Mouse (Mus musculus) lung, embryonic 16.5 days (tissue): ENCODE data around the gene Cdh4. TPM values are rescaled to one million over a fixed set of nuclear protein-coding genes. Genes with fewer than 3 reads are reported as not detected.
A peak's percentile ranks its signal among the peaks of the same experiment; 100 is the strongest.

Experiments used
- ATAC-seq: fragments of 200-750 bp; cut with Nextera tagmentation; 2 replicates; pipeline ENCODE4 v1.8.0; 2017; ENCODE audit warnings: low read depth, mild to moderate bottlenecking, moderate library complexity
- H3K27ac ChIP-seq: fragments of 300-500 bp; sonication (generic); 2 replicates; pipeline ENCODE4 v1.5.1; 2014; ENCODE audit warnings: mild to moderate bottlenecking, control low read depth, low read length
- H3K27me3 ChIP-seq: fragments of 300-500 bp; sonication (generic); 2 replicates; pipeline ENCODE4 v1.6.1; 2014; ENCODE audit warnings: low read depth, low read length, mixed read lengths; ENCODE audit not compliant: control insufficient read depth, insufficient read depth
- H3K36me3 ChIP-seq: fragments of 300-500 bp; sonication (generic); 2 replicates; pipeline ENCODE4 v1.6.1; 2014; ENCODE audit warnings: low read length; ENCODE audit not compliant: control insufficient read depth, insufficient read depth
- H3K4me1 ChIP-seq: fragments of 300-500 bp; sonication (generic); replicated peaks from 2 replicates; pipeline ENCODE4 v1.6.1; 2014; ENCODE audit warnings: low read length, mixed read lengths; ENCODE audit not compliant: control insufficient read depth, insufficient read depth
- H3K4me2 ChIP-seq: fragments of 300-500 bp; sonication (generic); 2 replicates; pipeline ENCODE4 v1.6.1; 2014; ENCODE audit warnings: low read depth, low read length, control low read depth
- H3K4me3 ChIP-seq: fragments of 300-500 bp; sonication (generic); 2 replicates; pipeline ENCODE4 v1.5.1; 2014; ENCODE audit warnings: mild to moderate bottlenecking, low read length, control low read depth
- H3K9ac ChIP-seq: fragments of 300-500 bp; sonication (generic); 2 replicates; pipeline ENCODE4 v1.6.1; 2014; ENCODE audit warnings: low read length, control low read depth
- H3K9me3 ChIP-seq: fragments of 300-500 bp; sonication (generic); 2 replicates; pipeline ENCODE4 v1.6.1; 2016; ENCODE audit warnings: low read length; ENCODE audit not compliant: control insufficient read depth
- WGBS: fragments of 180-500 bp; shearing (Covaris S2); extraction: QIAGEN DNeasy Blood & Tissue Kit; methylation state at CpG from one replicate; pipeline ENCODE4 v1.1.7; 2014; 5-methylcytosine and 5-hydroxymethylcytosine counted together
- polyA plus RNA-seq: library from polyadenylated mRNA; unstranded; fragments of >200 nt; fragmentation: Nextera tagmentation; extraction: Ambion mirVana; gene quantifications from 2 replicates; pipeline ENCODE4 v1.2.1, GENCODE M21; 2015

Cdh4 gene
- polyA plus RNA-seq, 1 experiment from 2014 or later: 7.0 TPM

DNA sequence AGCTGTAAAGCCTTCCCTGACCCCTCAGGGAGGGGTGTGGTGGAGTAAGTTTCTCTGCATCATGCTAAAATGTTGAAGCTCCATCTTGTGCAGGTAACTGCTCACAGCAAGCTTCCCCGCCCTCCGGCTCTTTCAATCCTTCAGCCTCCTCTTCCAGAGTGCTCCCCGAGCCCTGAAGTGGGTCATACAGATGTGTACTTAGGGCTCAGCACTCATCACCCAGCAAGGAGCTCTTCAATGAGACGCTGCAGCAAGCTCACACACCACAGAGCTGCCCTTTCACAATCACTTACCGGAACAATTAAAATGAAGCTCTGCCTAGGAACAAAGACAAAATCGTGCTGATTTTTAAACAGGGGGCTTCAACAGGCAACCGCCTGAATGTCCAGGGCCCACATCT, 393.3 kb downstream of the Cdh4 start:
- Histone ChIP-seq H3K27me3 (no peaks in the 10 kb centered on the region), H3K4me1 (no peaks in the 10 kb centered on the region), H3K4me2 (no peak overlapping the region), H3K36me3 (no peaks in the 10 kb centered on the region), H3K4me3 (no peak overlapping the region), H3K9ac (no peak overlapping the region), H3K9me3 (no peaks in the 10 kb centered on the region), H3K27ac (no peak overlapping the region)
- peak; percentile 71; the same call in 1 of the 2 replicates for ATAC-seq
- 60% methylated on average over 7 of the region's 7 CpGs for WGBS

DNA sequence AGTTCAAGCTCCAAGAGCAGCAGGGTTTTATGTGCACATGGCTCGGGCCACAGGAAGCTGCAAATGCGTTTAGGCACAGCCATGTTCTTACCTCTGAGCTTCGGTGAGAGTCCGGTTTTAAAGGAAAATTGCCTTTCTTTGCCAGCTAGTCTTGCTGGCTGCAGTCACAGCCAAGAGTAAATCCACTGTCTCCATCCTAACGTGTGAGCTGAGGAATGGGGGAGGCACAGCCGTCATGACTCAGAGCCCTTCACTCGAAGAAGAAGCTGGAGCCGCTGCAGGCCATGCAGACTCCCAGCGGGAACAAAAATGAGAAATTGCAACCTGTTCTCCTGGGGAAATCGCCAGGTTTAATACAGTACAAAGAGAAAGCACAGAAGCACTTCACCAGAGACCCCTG, 395.0 kb downstream of the Cdh4 start:
- Histone ChIP-seq H3K27me3 (no peaks in the 10 kb centered on the region), H3K4me2 (no peak overlapping the region), H3K9ac (no peak overlapping the region), H3K4me3 (no peak overlapping the region), H3K9me3 (no peaks in the 10 kb centered on the region), H3K4me1 (no peaks in the 10 kb centered on the region), H3K27ac (no peak overlapping the region), H3K36me3 (no peaks in the 10 kb centered on the region)
- WGBS: 42% methylated on average over 10 of the region's 10 CpGs
- 0 out of 2 replicates have a peak, but pooled peaks have one; percentile 38 for ATAC-seq

DNA sequence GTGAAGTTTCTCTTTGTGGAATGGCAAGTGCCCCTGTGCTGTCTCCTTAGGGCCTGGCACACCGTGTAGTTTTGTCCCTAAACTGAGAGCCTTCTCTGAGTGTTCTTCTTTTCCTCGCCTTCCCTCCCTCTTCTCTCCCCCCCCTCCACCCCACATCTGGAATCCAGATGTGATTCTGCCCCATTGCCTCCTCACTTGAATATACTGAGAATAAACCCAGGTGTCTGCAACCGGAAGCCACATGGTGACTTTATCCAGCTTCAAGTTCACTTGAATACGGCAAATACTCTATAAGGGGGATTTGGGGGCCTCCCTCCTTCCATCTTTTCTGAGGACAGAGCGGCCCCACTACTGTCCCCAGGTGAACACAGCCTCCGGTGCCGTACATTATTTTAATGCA, 395.8 kb downstream of the Cdh4 start:
- WGBS: 51% methylated on average over 7 of the region's 7 CpGs
- Histone ChIP-seq H3K9ac (no peak overlapping the region), H3K9me3 (no peaks in the 10 kb centered on the region), H3K4me1 (0 out of 2 replicates have a peak, but pooled peaks cover 4% of the 10 kb centered on the region), H3K4me2 (no peak overlapping the region), H3K27ac (no peak overlapping the region), H3K36me3 (no peaks in the 10 kb centered on the region), H3K4me3 (no peak overlapping the region), H3K27me3 (no peaks in the 10 kb centered on the region)
- no peak for ATAC-seq

- no peak overlapping the region for H3K4me3 ChIP-seq
- no peaks in the 10 kb centered on the region for H3K9me3 ChIP-seq
- H3K27me3 ChIP-seq: no peaks in the 10 kb centered on the region
- H3K9ac ChIP-seq: no peak overlapping the region
- no peaks in the 10 kb centered on the region for H3K36me3 ChIP-seq
- WGBS: 45% methylated on average over 12 of the region's 12 CpGs
- H3K4me1 ChIP-seq: 0 out of 2 replicates have a peak, but pooled peaks cover 4% of the 10 kb centered on the region
- 0 out of 2 replicates have a peak overlapping the region, but pooled peaks have one; percentile 19 for H3K27ac ChIP-seq
- ATAC-seq: peak; percentile 94
- H3K4me2 ChIP-seq: no peak overlapping the region
Observed at GRCm38 (mm10) chr2:179842610-179843389, 400.6 kb downstream of the Cdh4 start.

- ATAC-seq: no peak
- Histone ChIP-seq H3K27ac (no peak overlapping the region), H3K9me3 (no peaks in the 10 kb centered on the region), H3K27me3 (no peaks in the 10 kb centered on the region), H3K4me2 (no peak overlapping the region), H3K4me1 (no peaks in the 10 kb centered on the region), H3K9ac (no peak overlapping the region), H3K36me3 (no peaks in the 10 kb centered on the region), H3K4me3 (no peak overlapping the region)
- 47% methylated on average over 9 of the region's 9 CpGs for WGBS
Observed at GRCm38 (mm10) chr2:179849732-179850131, 407.5 kb downstream of the Cdh4 start.

GRCm38 (mm10) chr2:179852169-179852568, 409.9 kb downstream of the Cdh4 start:
- no peaks in the 10 kb centered on the region for H3K36me3 ChIP-seq
- H3K9me3 ChIP-seq: no peaks in the 10 kb centered on the region
- no peak overlapping the region for H3K4me2 ChIP-seq
- H3K27me3 ChIP-seq: no peaks in the 10 kb centered on the region
- 76% methylated on average over 10 of the region's 10 CpGs for WGBS
- H3K4me1 ChIP-seq: no peaks in the 10 kb centered on the region
- no peak overlapping the region for H3K4me3 ChIP-seq
- ATAC-seq: no peak
- H3K9ac ChIP-seq: no peak overlapping the region
- H3K27ac ChIP-seq: no peak overlapping the region

DNA sequence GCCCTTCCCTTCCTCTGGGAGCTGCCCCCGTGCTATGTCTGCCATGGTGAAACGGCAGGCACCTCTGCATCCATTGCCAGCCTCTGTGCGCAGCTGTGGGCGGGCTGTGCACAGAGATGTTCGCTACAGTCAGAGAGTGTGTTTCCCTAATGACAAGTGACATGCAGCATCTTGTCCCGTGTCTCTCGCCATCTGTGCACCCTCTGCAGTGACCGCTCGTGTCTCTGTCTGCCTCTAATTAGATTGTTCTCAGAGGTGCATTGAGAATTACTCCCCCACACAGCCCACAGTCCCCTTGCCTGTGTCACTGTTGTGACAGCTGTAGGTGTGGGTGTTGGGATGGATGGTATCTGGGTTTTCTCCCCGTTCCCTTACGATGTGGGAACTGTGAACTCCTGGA, 410.6 kb downstream of the Cdh4 start:
- no peaks in the 10 kb centered on the region for H3K27me3 ChIP-seq
- WGBS: 68% methylated on average over 11 of the region's 11 CpGs
- H3K4me1 ChIP-seq: no peaks in the 10 kb centered on the region
- ATAC-seq: no peak
- H3K27ac ChIP-seq: no peak overlapping the region
- H3K9me3 ChIP-seq: no peaks in the 10 kb centered on the region
- H3K4me2 ChIP-seq: no peak overlapping the region
- H3K9ac ChIP-seq: no peak overlapping the region
- H3K4me3 ChIP-seq: no peak overlapping the region
- no peaks in the 10 kb centered on the region for H3K36me3 ChIP-seq

DNA sequence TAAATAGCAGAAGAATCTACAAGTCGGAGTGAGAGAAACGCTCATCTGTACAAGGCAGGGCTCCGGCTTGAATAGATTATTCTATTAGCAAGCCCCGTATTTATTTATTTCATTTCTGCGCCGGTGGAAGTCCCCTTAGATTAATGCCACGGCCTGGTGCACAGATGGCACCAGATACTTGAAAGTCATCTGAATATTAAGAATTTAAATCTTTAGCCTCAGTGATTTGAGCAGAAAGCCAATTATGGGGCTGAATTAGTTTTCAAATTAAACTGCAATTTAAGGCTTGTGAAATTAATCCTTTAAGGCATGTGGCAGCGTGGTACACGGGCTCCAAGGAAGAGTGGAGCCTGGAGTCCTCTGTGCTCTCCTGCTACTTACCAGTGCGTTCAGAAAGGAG, 411.7 kb downstream of the Cdh4 start:
- Histone ChIP-seq H3K9me3 (no peaks in the 10 kb centered on the region), H3K4me3 (no peak overlapping the region), H3K9ac (no peak overlapping the region), H3K27ac (no peak overlapping the region), H3K4me1 (no peaks in the 10 kb centered on the region), H3K4me2 (no peak overlapping the region), H3K27me3 (no peaks in the 10 kb centered on the region), H3K36me3 (no peaks in the 10 kb centered on the region)
- ATAC-seq: no peak
- 75% methylated on average over 10 of the region's 10 CpGs for WGBS

- ATAC-seq: no peak
- Histone ChIP-seq H3K27ac (no peak overlapping the region), H3K9me3 (no peaks in the 10 kb centered on the region), H3K36me3 (no peaks in the 10 kb centered on the region), H3K9ac (no peak overlapping the region), H3K27me3 (no peaks in the 10 kb centered on the region), H3K4me1 (no peaks in the 10 kb centered on the region), H3K4me3 (no peak overlapping the region), H3K4me2 (no peak overlapping the region)
- WGBS: 47% methylated on average over 4 of the region's 4 CpGs
Observed at GRCm38 (mm10) chr2:179857086-179857485, 414.9 kb downstream of the Cdh4 start.
